Mouse (Mus musculus): ENCODE data around the gene Gm28729.

- TF ChIP-seq MYOD1 (IDR thresholded peaks at IDR 0.05; ENCODE audit: control insufficient read depth in 1 of 3, insufficient read length in 2 of 3, low read depth in 2 of 3) (no peak), POLR2A (IDR thresholded peaks at IDR 0.05; ENCODE audit: insufficient read length, low read depth) (no peak), USF1 (IDR thresholded peaks at IDR 0.05; ENCODE audit: low read depth) (no peak), POLR2AphosphoS2 (IDR thresholded peaks at IDR 0.05; ENCODE audit: insufficient read length, low read depth) (no peak), REST (IDR thresholded peaks at IDR 0.05; ENCODE audit: insufficient read depth, insufficient read length) (no peak)
These were observed 83.0 kb downstream of the Gm28729 start for GRCm38 (mm10) chr9:96442081-96442480.

Data from myocyte (in vitro differentiated cells).